Mouse (Mus musculus) liver, embryonic 14.5 days (tissue): Measurements from ENCODE around the gene Gramd4. TPM values are rescaled to one million over a fixed set of nuclear protein-coding genes. Genes with fewer than 3 reads are reported as not detected.

Experiments used
- ATAC-seq: fragments of 200-750 bp; cut with Nextera tagmentation; 2 replicates; pipeline ENCODE4 v1.8.0; 2017; ENCODE audit warnings: moderate number of reproducible peaks, mild to moderate bottlenecking, moderate library complexity; ENCODE audit not compliant: insufficient read depth
- DNase-seq, 3 experiments: peaks; one replicate each; pipeline ENCODE4 v3.0.0-alpha.2; 2012 to 2013; ENCODE audit warnings: low read depth in 3 of 3, low spot score in 3 of 3
- H3K27ac ChIP-seq: fragments of 300-500 bp; sonication (generic); 2 replicates; pipeline ENCODE4 v1.5.1; 2014; ENCODE audit warnings: moderate library complexity, mild to moderate bottlenecking, control low read depth, inconsistent platforms
- H3K27me3 ChIP-seq: fragments of 300-500 bp; sonication (generic); 2 replicates; pipeline ENCODE4 v1.6.1; 2014; ENCODE audit warnings: mild to moderate bottlenecking, low read length, moderate library complexity; ENCODE audit not compliant: control insufficient read depth, insufficient read depth
- H3K36me3 ChIP-seq: fragments of 300-500 bp; sonication (generic); replicated peaks from 2 replicates; pipeline ENCODE4 v1.6.1; 2014; ENCODE audit warnings: low read depth; ENCODE audit not compliant: control insufficient read depth, insufficient read depth
- H3K4me1 ChIP-seq, 2 experiments: fragments of 200-500 bp in 1 of 2; fragments of 300-500 bp in 1 of 2; sonication (generic) in 1 of 2; replicated peaks; 2 replicates each; pipeline ENCODE4 v1.6.1; 2012 to 2014; ENCODE audit warnings: antibody characterized with exemption in 1 of 2, inconsistent platforms in 1 of 2, low read length in 1 of 2; ENCODE audit not compliant: control insufficient read depth in 2 of 2, insufficient read depth in 2 of 2
- H3K4me2 ChIP-seq: fragments of 300-500 bp; sonication (generic); 2 replicates; pipeline ENCODE4 v1.6.1; 2014; ENCODE audit warnings: low read depth, mild to moderate bottlenecking, control low read depth, moderate library complexity
- H3K4me3 ChIP-seq, 2 experiments: fragments of 200-500 bp in 1 of 2; fragments of 300-500 bp in 1 of 2; sonication (generic) in 1 of 2; 2 replicates each; pipeline ENCODE4 v1.5.1; 2012 to 2014; ENCODE audit warnings: low read depth in 2 of 2, low read length in 2 of 2, mild to moderate bottlenecking in 2 of 2, control low read depth in 1 of 2, inconsistent platforms in 1 of 2, moderate library complexity in 1 of 2; ENCODE audit not compliant: insufficient read depth in 1 of 2
- H3K9ac ChIP-seq: fragments of 300-500 bp; sonication (generic); replicated peaks from 2 replicates; pipeline ENCODE4 v1.6.1; 2014; ENCODE audit warnings: mild to moderate bottlenecking, control low read depth, moderate library complexity
- H3K9me3 ChIP-seq: fragments of 300-500 bp; sonication (generic); 2 replicates; pipeline ENCODE4 v1.6.1; 2016; ENCODE audit warnings: low read length, mixed read lengths; ENCODE audit not compliant: control insufficient read depth
- CTCF ChIP-seq: IDR thresholded peaks from 2 replicates; pipeline ENCODE4 v1.5.1; 2016; ENCODE audit warnings: antibody characterized with exemption, low read depth, control low read depth
- EP300 ChIP-seq: IDR thresholded peaks from 2 replicates; pipeline ENCODE4 v1.6.1; 2016; ENCODE audit warnings: antibody characterized with exemption, low read depth
- WGBS: fragments of 180-500 bp; shearing (Covaris S2); extraction: QIAGEN DNeasy Blood & Tissue Kit; methylation state at CpG from one replicate; pipeline ENCODE4 v1.1.7; 2014; ENCODE audit not compliant: insufficient replicate concordance; 5-methylcytosine and 5-hydroxymethylcytosine counted together
- polyA plus RNA-seq, 2 experiments: library from polyadenylated mRNA; depleted of rRNA in 1 of 2; stranded (reverse) in 1 of 2; unstranded in 1 of 2; fragments of >200 nt; fragmentation: Nextera tagmentation in 1 of 2; extraction: Ambion mirVana in 1 of 2; gene quantifications; 2 replicates each; pipeline versions ENCODE4 v1.2.1 to v1.2.3; 2012 to 2014

The Gramd4 gene
- polyA plus RNA-seq, 2 experiments: 2.5 to 7.5 TPM

DNA sequence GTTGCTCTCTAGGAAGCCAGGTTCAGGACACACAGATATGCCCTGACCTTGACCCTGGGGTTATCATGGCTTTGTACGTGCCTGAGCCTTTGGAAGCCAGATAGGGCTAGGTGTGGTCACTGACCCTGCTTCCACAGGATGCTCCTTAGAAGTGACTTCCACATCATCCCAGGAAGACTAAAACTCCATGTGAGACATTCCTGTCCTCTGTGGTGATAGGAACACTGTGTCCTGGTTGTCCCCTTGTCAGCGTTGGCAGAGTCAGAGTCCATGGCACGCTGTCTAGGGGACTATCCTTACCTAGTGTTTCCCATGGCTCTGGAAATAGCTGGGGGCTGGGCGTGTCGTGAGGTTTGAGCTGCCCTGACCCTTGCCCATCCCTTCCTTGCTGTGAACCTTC lies 58.9 kb downstream of the Gramd4 start:
- TF ChIP-seq CTCF (no peak), EP300 (no peak)
- Histone ChIP-seq H3K9ac (no peak overlapping the region), H3K9me3 (no peaks in the 10 kb centered on the region), H3K27ac (no peak overlapping the region), H3K36me3 (peaks cover 3% of the 10 kb centered on the region; the same call in 1 of the 2 replicates), H3K4me2 (no peak overlapping the region), H3K4me3 (no peak overlapping the region), H3K4me1 (peaks cover 21 to 27% of the 10 kb centered on the region in 2 experiments), H3K27me3 (no peaks in the 10 kb centered on the region)
- 64% methylated on average over 5 of the region's 5 CpGs for WGBS
- ATAC-seq: no peak
- no peak for DNase-seq

DNA sequence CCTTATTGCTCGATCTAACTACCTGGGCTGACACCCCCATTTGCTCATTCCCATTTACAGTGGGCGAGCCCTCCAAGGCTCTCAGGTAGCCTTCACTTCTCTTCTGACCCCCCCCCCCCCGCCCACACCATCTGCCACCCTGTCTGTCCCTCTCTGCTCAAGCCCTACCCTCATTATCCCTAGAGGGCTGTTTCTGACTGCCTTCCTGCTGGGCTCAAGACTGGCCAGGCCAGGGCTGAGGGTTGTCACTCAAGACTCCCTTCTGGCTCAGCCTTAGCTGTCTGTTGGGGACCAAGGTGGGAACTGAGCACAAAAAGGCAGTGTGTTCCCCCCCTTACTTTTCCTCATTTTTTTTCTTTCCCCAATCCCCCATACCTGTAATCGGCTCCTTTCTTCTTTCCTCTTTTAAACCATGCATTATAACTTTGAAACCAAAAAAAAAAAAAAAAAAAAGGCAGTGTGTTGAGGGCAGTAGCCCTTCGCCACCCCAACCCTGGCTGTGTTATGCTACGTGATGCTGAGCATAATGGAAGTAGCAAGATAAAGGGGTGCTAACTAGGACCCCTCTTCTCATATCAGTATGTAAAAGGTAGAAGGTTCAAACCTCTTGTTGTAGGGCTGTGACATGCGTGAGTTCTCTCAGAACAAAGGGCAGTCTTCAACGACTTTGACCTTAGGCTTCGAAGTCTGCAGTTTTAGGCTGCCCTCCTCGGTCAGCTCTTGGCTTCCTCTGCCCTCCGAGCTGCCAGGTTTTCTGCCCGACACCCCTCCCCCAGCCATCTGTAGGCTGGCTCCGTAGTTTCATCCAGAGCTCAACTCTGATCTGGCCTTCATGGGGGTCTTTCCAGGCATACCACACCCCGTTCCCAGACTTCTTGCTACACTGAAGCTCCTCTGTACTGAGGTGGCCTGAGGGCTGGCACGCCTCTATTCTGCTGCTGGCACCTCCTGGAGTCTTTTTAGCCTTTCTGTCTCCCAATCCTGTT lies 59.9 kb downstream of the Gramd4 start:
- no peak overlapping the region for H3K4me3 ChIP-seq
- no peak for ATAC-seq
- H3K36me3 ChIP-seq: peaks cover 3% of the 10 kb centered on the region; the same call in 1 of the 2 replicates
- DNase-seq: no peak
- H3K4me1 ChIP-seq: peaks cover 15 to 21% of the 10 kb centered on the region in 2 experiments
- H3K27me3 ChIP-seq: no peaks in the 10 kb centered on the region
- TF ChIP-seq CTCF: no peak
- no peak for TF ChIP-seq EP300
- H3K9ac ChIP-seq: no peak overlapping the region
- WGBS: 75% methylated on average over 15 of the region's 15 CpGs
- no peak overlapping the region for H3K27ac ChIP-seq
- H3K9me3 ChIP-seq: no peaks in the 10 kb centered on the region
- H3K4me2 ChIP-seq: no peak overlapping the region

DNA sequence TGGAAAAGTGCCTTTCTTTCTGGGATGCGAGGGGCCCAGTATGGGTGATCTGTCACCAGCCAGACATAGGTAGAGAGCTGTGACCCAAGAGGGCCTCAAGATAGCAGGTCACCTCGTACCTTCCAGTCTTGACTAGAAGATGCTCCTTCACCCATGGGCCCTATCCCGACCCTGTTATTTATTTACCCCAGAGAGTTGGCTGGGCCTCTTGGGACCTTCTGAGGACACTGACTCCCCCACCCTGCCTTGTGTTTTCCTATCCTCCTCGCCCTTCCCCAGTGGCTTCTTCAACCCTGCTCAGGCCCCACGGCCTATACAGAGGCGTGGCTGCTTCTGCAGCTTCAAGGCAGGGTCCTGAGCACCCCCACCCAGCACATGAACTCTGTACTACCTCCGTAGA lies 61.7 kb downstream of the Gramd4 start:
- H3K27me3 ChIP-seq: no peaks in the 10 kb centered on the region
- H3K9ac ChIP-seq: no peak overlapping the region
- ATAC-seq (no peak), DNase-seq (no peak)
- no peaks in the 10 kb centered on the region for H3K9me3 ChIP-seq
- no peak overlapping the region for H3K4me2 ChIP-seq
- peaks cover 10 to 13% of the 10 kb centered on the region in 2 experiments; a peak in 3 of 4 replicates for H3K4me1 ChIP-seq
- H3K36me3 ChIP-seq: peaks cover 7% of the 10 kb centered on the region; the same call in 1 of the 2 replicates
- WGBS: 71% methylated on average over 7 of the region's 7 CpGs
- no peak overlapping the region for H3K27ac ChIP-seq
- no peak overlapping the region for H3K4me3 ChIP-seq
- TF ChIP-seq CTCF (no peak), EP300 (no peak)

DNA sequence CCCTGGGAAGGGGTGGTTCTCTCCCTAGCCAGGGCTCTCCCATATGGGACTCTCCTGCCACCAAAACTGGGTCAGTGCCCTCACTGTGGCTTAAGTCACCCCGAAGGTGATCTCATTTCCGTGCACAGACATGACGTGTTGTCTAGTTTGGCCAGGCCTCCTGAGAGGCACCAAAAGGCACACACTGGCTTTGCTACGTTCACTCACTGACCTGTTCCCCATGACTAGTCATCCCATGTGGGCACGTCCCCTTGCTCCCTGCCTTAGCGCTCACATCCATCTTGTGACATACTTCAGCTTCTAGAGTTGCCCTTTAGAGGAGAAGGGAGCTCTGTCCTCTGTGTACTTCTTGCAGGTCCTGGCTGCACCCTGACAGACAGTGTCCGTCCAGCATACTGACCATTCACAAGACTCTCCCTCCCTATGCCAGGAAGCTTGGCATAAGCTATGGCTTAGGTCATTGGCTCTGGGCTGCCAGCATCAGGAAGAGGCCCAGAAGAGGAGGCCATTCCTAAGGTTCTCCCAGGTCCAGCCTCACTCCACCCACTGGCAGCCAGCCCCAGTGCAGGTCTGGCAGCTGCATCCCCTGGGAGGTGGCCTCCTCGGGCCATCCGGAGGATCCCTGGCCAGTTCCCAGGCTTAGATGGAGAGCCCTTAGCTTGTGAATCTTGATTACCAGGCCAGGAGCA lies 64.9 kb downstream of the Gramd4 start:
- DNase-seq (no peak), ATAC-seq (no peak)
- Histone ChIP-seq H3K9me3 (no peaks in the 10 kb centered on the region), H3K27me3 (no peaks in the 10 kb centered on the region), H3K27ac (no peak overlapping the region), H3K4me1 (peaks cover 5 to 6% of the 10 kb centered on the region in 2 experiments; a peak in 3 of 4 replicates), H3K4me3 (no peak overlapping the region), H3K9ac (no peak overlapping the region), H3K4me2 (no peak overlapping the region), H3K36me3 (peaks cover 9% of the 10 kb centered on the region; the same call in 1 of the 2 replicates)
- TF ChIP-seq EP300 (no peak), CTCF (no peak)
- 87% methylated on average over 9 of the region's 9 CpGs for WGBS
